Mouse (Mus musculus): Measurements from ENCODE around the gene Akt1s1.

Gene Akt1s1

DNA sequence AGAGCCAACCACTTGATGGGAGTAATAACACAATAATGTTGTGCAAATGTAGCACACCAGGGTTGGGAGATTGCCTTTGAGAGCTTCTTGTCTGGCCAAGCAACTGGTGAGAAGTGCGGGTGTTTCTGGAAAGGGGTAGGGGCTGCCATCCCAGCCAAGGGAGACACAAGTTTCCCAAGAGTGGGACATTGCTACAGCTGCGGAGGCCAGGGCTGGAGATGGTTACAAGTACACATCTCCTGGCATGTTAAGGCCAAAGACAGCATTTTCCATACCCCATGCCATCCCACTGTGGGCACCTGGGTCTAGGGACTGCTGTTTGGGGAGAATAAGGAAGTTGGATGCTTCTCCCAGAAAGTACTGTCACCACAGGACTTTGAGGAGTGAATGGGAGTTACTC, 4.3 kb downstream of the Akt1s1 start:
- DNase-seq (ENCODE audit: low spot score in 2 of 2) = no peak

DNA sequence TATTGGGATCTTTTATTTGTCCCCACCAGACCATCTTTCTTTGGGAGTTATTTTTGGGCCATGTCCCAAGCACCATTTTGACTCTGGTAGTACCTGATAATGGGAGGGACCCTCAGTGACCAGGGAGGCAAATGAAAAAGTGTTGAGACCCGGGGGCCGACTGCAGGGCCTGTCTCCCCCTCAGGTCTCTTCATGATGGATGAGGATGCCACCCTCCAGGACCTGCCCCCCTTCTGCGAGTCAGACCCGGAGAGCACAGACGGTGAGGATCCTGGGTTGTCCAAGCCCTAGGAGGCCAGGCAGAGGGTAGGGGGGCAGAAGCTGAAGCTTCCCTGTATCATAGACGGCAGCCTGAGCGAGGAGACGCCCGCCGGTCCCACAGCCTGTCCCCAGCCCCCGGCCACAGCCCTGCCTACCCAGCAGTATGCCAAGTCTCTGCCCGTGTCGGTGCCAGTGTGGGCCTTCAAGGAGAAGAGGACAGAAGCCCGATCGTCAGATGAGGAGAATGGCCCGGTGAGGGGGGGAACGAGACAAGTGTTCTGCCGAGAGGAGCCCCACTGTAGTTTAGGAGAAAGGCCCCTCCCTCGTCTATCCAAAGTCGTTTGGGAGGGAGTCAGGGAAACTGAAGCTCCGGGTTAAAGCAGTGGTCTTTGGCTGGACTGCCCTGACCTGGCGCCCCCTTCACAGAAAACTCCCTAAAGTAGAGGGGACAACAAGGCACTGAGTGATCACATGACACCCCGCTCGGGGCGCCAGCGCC, 5.0 kb downstream of the Akt1s1 start:
- DNase-seq (ENCODE audit: low spot score in 2 of 2) = no peak

GRCm38 (mm10) chr7:44854356-44855031, 5.7 kb downstream of the Akt1s1 start:
- peak in 1 of 2 experiments; percentile 71 for DNase-seq (ENCODE audit: low spot score in 2 of 2)

DNA sequence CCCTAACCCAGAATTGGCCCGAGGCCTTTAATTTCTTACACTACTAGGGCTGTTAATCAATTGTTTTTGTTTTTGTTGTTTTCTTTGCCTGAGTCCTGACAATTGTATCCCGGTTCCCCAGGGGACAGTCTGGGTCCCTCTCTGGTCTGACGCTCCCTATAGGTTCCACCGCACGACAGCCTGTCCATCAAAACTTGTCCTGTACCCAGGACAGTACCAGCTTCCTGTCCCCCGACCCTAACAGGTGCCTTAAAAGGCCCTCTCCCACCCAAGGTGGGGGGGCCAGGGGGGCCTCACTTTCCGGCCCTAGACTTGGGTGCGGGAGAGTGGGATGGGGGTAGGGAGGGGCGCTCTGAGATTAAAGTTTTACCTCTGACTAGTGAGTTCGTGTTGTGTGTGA, 6.2 kb downstream of the Akt1s1 start:
- no peak for DNase-seq (ENCODE audit: low spot score in 2 of 2)

- no peak for DNase-seq (ENCODE audit: low spot score in 2 of 2)
Measured at GRCm38 (mm10) chr7:44856265-44856916, 7.6 kb downstream of the Akt1s1 start.

GRCm38 (mm10) chr7:44857042-44857552, 8.3 kb downstream of the Akt1s1 start, which contains the start of gene Pnkp:
Gene Pnkp (plus strand): TSS chr7:44857139.
- peak; percentile 90 to 91 for DNase-seq (ENCODE audit: low spot score in 2 of 2)

DNA sequence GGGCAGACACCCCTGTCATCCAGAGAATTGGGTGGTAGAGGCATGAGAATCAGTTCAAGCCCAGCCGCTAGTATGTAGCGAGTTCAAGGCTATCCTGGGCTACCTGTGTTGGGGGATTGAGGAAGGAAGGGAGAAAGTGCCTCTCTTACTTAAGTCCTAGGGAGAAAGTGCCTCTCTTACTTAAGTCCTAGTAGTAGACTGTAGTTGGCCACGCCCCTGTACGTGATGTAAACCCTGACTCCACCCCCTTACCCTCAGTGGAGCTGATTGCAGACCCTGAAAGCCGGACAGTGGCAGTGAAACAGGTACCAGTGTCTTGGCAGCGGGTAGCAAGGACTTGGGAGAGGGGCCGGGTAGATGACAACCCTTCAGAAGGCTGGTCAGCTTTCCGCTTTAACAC, 9.1 kb downstream of the Akt1s1 start:
- no peak for DNase-seq (ENCODE audit: low spot score in 2 of 2)

GRCm38 (mm10) chr7:44859896-44860295, 11.1 kb downstream of the Akt1s1 start:
- no peak for DNase-seq (ENCODE audit: low spot score in 2 of 2)

GRCm38 (mm10) chr7:44860576-44861428, 12.0 kb downstream of the Akt1s1 start:
- peak in 1 of 2 experiments; percentile 67 for DNase-seq (ENCODE audit: low spot score in 2 of 2)

GRCm38 (mm10) chr7:44861429-44861816, 12.6 kb downstream of the Akt1s1 start:
- no peak for DNase-seq (ENCODE audit: low spot score in 2 of 2)

DNA sequence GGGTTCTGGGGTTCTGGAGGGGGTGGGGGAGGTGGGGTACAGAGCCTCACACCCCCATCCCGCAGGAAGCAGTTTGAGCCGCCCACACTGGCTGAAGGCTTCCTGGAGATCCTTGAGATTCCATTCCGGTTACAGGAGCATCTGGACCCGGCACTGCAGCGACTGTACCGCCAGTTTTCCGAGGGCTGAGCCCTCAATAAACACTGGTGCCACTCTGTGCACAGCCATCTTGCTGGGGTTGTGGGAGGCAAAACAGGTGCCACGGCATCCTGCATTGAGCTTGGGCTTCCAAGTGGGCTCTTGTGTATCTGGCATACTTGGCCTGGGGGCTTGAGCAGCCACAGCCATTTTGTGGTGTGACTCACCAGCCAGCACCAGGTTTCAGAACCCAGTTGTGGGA, 13.6 kb downstream of the Akt1s1 start:
- DNase-seq (ENCODE audit: low spot score in 2 of 2) = no peak

DNA sequence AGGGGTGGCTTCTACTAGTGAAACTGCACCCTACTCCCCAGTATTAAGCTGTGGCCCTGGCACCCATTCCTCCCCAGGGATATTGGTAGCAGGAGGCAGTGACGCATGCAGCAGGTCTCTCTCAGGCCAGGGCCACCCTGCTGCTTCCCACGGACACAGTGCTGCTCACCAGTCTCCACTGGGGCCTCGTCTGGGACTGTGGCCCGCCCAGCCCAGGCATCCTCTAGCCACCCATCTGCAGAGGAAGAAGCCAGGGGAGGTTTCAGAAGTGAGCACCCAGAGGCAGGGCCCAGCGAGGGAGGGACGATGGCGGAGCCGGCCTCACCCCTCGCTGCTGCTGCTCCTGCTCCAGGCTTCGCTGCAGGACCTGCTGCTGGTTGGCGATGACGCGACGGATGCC, 14.4 kb downstream of the Akt1s1 start:
- no peak for DNase-seq (ENCODE audit: low spot score in 2 of 2)

DNA sequence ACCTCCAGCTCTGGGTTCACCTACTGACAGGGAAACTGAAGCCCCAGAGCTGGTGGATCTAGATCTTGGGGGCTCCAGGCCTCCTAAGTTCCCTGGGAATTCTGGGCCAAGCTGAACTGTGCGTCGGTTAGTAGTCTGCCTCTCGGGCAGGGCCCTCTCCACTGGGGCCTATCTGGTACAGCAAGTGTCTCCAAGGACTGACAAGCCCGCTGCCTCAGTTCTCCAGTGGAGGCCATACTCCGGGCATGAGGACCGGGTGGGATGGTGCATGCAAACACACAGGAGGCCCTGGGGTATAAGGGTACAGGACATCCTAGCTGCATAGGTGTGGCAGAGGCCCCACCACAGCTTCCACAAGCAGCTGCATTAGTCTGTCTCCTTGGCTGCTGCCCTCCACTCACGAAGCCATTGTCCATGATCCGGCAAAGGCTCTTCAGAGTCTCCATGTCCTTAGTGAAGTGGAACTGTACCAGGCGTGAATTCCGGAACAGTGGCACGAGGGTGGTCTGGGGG, 15.2 kb downstream of the Akt1s1 start:
- no peak for DNase-seq (ENCODE audit: low spot score in 2 of 2)

GRCm38 (mm10) chr7:44864595-44865542, 16.1 kb downstream of the Akt1s1 start:
- no peak for DNase-seq (ENCODE audit: low spot score in 2 of 2)

DNA sequence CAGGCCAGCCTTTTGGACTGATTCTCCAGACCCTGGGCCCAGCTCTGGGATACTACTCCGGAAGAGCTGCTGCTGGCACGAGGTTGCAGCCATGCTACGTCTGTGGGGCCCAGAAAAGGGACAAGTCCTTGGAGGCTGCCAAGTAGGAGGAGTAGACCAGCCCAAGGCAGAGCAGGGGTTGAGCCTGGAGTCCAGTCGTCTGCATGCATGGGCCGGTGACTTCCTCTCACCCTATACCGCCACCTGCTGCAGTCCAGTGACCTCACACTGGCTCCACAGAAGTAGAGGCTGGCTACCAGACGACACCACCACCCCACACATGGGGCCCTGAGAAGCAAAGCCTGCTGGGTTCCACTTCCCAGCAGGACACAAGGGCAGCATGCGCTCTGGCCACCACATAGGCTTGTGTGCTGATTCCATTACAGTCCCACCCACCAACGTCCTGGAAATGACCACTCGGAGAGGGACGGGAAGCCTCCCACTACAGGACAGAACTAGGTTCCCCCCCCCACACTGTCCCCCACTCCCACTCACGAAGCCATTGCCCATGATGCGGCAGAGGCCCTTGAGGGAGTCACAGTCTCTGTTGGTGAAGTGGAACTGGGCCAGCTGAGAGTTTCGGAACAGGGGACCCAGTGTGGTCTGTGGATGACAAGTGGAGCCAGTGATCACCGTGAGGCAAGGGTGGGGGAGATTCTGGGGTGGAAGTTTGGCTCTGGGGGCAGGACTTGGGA, 17.7 kb downstream of the Akt1s1 start:
- DNase-seq (ENCODE audit: low spot score in 2 of 2) = no peak

DNA sequence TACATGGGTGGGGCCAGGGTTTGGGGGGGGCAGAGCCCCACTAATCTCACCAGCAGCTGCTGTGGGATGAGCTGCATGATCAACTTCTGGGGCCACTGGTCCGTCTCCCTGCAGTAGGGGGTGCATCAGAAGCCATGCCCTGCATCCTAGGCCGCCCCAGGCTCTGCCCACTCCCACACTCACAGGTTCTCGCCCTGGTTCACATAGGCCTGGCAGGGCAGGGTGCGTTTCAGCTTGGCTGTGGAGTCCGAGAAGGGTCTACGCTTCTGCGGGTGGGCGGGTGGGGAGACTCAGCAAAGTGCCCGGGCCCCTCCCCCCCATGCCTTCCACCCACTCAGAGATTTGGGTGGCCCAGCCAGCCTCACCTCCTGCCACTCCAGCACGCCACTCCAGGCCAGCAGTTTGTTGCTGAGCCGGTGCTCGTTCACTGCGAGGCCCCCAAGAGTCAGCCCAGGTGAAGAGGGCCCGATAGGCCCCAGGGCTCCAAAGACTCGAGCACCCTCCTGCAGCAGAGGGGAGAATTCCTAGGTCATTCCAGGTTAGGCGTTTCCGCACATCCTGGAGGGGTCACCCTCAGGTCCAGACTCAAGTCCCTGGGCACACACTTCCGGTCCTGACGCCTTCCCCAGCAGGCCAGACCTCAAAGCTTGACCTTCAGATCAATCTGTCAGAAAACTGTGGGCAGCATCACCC, 18.4 kb downstream of the Akt1s1 start:
- DNase-seq (ENCODE audit: low spot score in 2 of 2) = no peak

GRCm38 (mm10) chr7:44867802-44868201, 19.0 kb downstream of the Akt1s1 start:
- no peak for DNase-seq (ENCODE audit: low spot score in 2 of 2)

- DNase-seq (ENCODE audit: low spot score in 2 of 2) = no peak
Measured at GRCm38 (mm10) chr7:44868465-44868864, 19.7 kb downstream of the Akt1s1 start.
